Mouse (Mus musculus) hindbrain, embryonic 16.5 days (tissue): ENCODE results near the gene Lsamp. TPM values are rescaled to one million over a fixed set of nuclear protein-coding genes. Genes with fewer than 3 reads are reported as not detected.
A peak's percentile ranks its signal among the peaks of the same experiment; 100 is the strongest.
"Not testable (repeated sequence)": the region's sequence is repeated elsewhere in the genome, so short reads cannot be mapped to it uniquely, and the experiment has no call there.

Source experiments
- ATAC-seq: fragments of 200-750 bp; cut with Nextera tagmentation; 2 replicates; pipeline ENCODE4 v1.8.0; 2017; ENCODE audit warnings: moderate TSS enrichment, moderate library complexity
- H3K27ac ChIP-seq: fragments of 300-500 bp; sonication (generic); 2 replicates; pipeline ENCODE4 v1.5.1; 2014; ENCODE audit warnings: low read depth, mild to moderate bottlenecking, control low read depth, low read length, moderate library complexity
- H3K27me3 ChIP-seq: fragments of 300-500 bp; sonication (generic); replicated peaks from 2 replicates; pipeline ENCODE4 v1.6.1; 2014; ENCODE audit warnings: low read length; ENCODE audit not compliant: control insufficient read depth, insufficient read depth
- H3K36me3 ChIP-seq: fragments of 300-500 bp; sonication (generic); 2 replicates; pipeline ENCODE4 v1.6.1; 2014; ENCODE audit warnings: mild to moderate bottlenecking, low read length, moderate library complexity, mixed read lengths; ENCODE audit not compliant: control insufficient read depth, insufficient read depth
- H3K4me1 ChIP-seq: fragments of 300-500 bp; sonication (generic); 2 replicates; pipeline ENCODE4 v1.6.1; 2014; ENCODE audit warnings: low read depth, low read length; ENCODE audit not compliant: control insufficient read depth, insufficient read depth
- H3K4me2 ChIP-seq: fragments of 300-500 bp; sonication (generic); 2 replicates; pipeline ENCODE4 v1.6.1; 2014; ENCODE audit warnings: mild to moderate bottlenecking, low read length, control low read depth, moderate library complexity
- H3K4me3 ChIP-seq: fragments of 300-500 bp; sonication (generic); 2 replicates; pipeline ENCODE4 v1.5.1; 2014; ENCODE audit warnings: mild to moderate bottlenecking, low read length, control low read depth, moderate library complexity
- H3K9ac ChIP-seq: fragments of 300-500 bp; sonication (generic); 2 replicates; pipeline ENCODE4 v1.6.1; 2014; ENCODE audit warnings: low read depth, mild to moderate bottlenecking, control low read depth, low read length, moderate library complexity
- H3K9me3 ChIP-seq: fragments of 300-500 bp; sonication (generic); 2 replicates; pipeline ENCODE4 v1.6.1; 2014; ENCODE audit warnings: mild to moderate bottlenecking, low read length, moderate library complexity; ENCODE audit not compliant: control insufficient read depth
- WGBS: fragments of 180-500 bp; shearing (Covaris S2); extraction: QIAGEN DNeasy Blood & Tissue Kit; methylation state at CpG from one replicate; pipeline ENCODE4 v1.1.7; 2014; 5-methylcytosine and 5-hydroxymethylcytosine counted together
- polyA plus RNA-seq: library from polyadenylated mRNA; unstranded; fragments of >200 nt; fragmentation: Nextera tagmentation; extraction: Ambion mirVana; gene quantifications from 2 replicates; pipeline ENCODE4 v1.2.1, GENCODE M21; 2015

The Lsamp gene
- polyA plus RNA-seq, 1 experiment from 2014 or later = 107 TPM

DNA sequence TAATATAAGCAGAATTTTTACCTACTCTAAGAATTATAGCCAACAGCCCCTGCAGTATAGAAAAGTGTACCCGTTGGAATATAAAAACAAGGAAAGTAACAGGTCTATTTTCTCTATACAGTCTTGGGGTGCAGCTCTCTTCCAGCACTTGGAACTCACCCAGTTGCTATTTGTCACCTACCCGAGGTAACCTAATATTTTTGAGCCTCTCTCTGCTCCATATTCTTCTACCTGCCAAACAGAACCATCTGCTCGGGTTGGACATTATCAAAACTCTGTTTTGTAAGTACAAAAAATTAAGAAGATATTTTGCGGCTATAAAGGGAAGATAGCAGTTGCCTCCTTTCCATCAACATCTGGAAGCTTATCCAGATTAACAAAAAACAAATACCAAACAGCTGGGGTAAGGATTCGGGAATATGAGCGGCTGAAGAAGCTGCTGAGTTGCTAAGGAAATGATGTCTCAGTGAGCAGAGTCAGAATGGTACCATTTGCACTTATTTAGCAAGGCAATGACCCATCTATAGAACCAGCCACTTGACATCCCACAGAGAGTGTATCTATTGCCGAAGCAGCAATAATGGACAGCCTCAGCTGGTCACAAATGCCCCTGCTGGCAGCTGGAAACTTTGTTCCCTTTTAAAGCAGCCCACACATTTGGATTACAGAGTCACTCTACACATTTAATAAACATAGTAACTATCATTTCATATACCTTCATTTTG, 1957.6 kb downstream of the Lsamp start:
- H3K4me1 ChIP-seq = no peaks in the 10 kb centered on the region
- no peak for ATAC-seq
- H3K4me2 ChIP-seq = no peak overlapping the region

DNA sequence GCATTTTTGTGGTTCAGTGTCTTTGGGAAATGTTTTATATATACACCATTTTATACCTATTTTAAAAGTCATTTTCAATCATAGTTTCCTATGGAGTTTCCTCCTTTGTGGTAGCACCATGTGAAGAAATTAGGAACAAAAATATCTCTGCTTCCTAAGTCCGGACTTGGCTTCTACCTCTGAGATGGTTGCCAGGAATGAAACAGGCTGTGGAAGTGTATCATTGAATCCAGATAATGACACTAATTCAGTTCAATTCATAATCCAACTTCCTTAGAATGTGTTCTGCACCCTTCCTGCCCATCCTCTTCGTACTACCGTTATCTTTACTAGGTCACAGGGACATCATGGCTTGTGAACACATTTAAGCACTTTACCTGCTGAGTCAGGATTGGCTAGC, 1973.7 kb downstream of the Lsamp start:
- whole genome bisulfite sequencing = 91% methylated on average over 3 of the region's 3 CpGs
- H3K36me3 ChIP-seq = peaks cover 6% of the 10 kb centered on the region; the same call in 1 of the 2 replicates
- H3K4me1 ChIP-seq = no peaks in the 10 kb centered on the region
- H3K27me3 ChIP-seq = no peaks in the 10 kb centered on the region
- H3K9me3 ChIP-seq = peaks cover 6% of the 10 kb centered on the region
- H3K4me2 ChIP-seq = no peak overlapping the region
- H3K9ac ChIP-seq = no peak overlapping the region
- no peak overlapping the region for H3K27ac ChIP-seq
- H3K4me3 ChIP-seq = no peak overlapping the region
- no peak for ATAC-seq

More for the DNA sequence above, 1957.6 kb downstream of the Lsamp start:
- Histone ChIP-seq H3K36me3 (no peaks in the 10 kb centered on the region), H3K9me3 (no peaks in the 10 kb centered on the region), H3K27ac (no peak overlapping the region), H3K27me3 (no peaks in the 10 kb centered on the region), H3K4me3 (no peak overlapping the region), H3K9ac (no peak overlapping the region)
- WGBS = 74% methylated on average over 7 of the region's 7 CpGs

DNA sequence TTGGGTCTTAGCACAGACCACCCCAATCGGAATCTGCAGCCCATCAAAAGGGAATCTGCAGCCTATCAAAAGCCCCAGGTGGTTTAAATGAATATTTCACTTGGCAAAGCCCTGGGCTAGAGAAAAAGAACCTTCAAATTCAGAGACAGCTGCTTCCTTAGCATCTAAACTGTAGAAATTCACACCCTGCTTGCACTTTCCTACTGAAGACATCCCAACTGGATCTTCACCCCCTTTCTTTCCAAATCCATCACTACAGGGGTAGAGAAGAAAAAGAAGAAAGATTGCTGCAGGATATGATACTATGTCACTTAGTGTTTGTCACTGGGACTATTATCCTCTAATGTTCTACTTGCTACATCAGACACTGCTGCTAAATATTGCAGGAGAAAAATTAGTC, 1981.5 kb downstream of the Lsamp start:
- no peaks in the 10 kb centered on the region for H3K27me3 ChIP-seq
- no peaks in the 10 kb centered on the region for H3K4me1 ChIP-seq
- no peak overlapping the region for H3K4me3 ChIP-seq
- H3K9me3 ChIP-seq = no peaks in the 10 kb centered on the region
- WGBS = 75% methylated on average over 1 of the region's 1 CpGs
- no peak overlapping the region for H3K27ac ChIP-seq
- no peak overlapping the region for H3K4me2 ChIP-seq
- no peak for ATAC-seq
- H3K36me3 ChIP-seq = no peaks in the 10 kb centered on the region
- H3K9ac ChIP-seq = no peak overlapping the region

DNA sequence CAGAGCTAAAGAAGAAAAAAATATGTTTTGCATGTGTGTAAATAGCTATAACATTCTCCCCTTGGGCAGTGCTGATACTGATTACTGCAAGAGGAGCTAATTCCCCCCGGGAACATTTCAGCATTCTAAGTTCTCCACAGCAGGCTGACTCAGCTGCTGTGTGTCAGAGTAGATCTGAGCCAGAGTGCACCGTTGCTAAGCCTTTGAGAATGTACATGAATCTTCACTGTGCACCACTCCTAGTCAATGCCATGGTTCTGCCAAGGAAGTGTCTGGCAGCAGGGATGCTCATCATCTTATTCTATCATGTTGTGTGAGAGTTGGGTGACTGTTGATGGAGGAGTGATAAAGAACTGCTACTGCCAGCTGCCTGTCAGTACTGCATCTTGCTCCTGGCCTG, 1985.1 kb downstream of the Lsamp start:
- Histone ChIP-seq H3K27ac (no peak overlapping the region), H3K9me3 (no peaks in the 10 kb centered on the region), H3K36me3 (no peaks in the 10 kb centered on the region), H3K9ac (no peak overlapping the region), H3K4me2 (no peak overlapping the region), H3K27me3 (no peaks in the 10 kb centered on the region), H3K4me1 (no peaks in the 10 kb centered on the region), H3K4me3 (no peak overlapping the region)
- WGBS = 70% methylated on average over 2 of the region's 2 CpGs
- no peak for ATAC-seq

DNA sequence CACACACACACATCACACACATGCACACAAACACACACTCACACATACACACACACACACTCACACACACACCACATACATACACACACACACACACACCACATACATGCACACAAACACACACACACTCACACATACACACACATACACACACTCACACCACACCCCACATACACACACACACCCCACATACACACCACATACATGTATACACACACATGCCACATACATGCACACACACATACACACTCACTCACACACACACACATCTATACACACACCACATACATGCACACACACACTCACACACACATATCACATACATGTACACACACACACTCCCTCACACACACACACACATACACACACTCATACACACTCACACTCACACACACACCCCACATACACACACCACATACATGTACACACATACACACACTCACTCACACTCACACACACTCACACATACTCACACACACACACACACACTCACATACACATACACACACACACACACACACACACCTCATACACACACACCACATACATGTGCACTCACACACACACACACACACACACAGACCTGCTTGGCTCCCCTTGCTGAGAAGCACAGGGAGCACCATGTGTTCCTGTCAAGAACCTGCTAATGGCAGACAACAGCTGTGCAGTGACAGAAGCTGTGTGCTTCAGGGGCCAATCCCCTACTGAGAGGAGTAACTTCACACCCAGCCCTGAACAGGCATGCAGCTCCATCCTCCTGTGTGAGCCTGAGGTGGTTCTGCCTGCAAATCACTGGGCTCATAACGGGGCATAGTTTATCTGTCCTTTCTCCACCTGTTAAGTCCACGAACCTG, 1990.9 kb downstream of the Lsamp start:
- Histone ChIP-seq H3K4me1 (peaks cover 5% of the 10 kb centered on the region), H3K27ac (no peak overlapping the region), H3K36me3 (no peaks in the 10 kb centered on the region), H3K4me2 (no peak overlapping the region), H3K9ac (no peak overlapping the region), H3K4me3 (no peak overlapping the region), H3K9me3 (no peaks in the 10 kb centered on the region), H3K27me3 (no peaks in the 10 kb centered on the region)
- ATAC-seq = peak; percentile 69
- WGBS = 64% methylated on average over 2 of the region's 2 CpGs

DNA sequence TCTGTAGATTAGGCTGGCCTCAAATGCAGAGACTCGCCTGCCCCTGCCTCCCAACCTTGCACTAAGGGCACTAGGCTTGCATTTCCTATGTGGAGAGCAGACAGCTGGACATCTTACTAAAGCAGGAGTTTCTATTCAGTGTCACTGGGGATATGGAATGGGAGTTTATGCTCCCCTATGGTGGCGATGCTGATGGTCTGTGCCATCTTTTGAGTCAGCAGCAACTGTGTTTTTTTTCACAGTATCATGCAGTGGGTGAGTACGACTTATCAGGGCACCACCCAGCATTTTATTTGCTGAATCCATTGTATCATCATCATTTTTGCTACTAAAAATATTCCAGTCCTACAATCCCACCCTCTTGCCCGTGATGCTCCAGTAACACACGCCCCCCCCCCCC, 1992.7 kb downstream of the Lsamp start:
- Histone ChIP-seq H3K4me1 (peaks cover 5% of the 10 kb centered on the region), H3K27me3 (no peaks in the 10 kb centered on the region), H3K36me3 (no peaks in the 10 kb centered on the region), H3K4me2 (no peak overlapping the region), H3K4me3 (no peak overlapping the region), H3K27ac (no peak overlapping the region), H3K9ac (no peak overlapping the region), H3K9me3 (no peaks in the 10 kb centered on the region)
- no peak for ATAC-seq
- WGBS = 78% methylated on average over 5 of the region's 5 CpGs

DNA sequence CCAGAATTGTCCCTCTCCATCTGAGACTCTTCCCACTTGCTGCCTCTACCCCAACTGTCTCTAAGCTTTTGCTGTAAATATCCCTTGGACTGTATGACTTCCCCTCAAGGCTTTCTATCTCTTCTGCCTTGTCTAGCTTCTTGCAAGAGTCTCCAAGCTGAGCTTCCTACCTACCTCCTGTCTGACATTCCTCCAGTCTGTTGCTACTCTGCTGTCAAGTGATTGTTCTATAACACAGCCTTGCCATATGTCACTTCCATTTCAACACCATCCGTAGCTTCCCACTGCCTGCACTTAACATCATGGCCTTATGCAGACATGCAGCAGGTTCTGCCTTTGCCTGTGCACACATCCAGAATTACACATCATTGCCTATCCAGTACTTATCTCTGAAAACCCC, 2012.8 kb downstream of the Lsamp start:
- H3K27me3 ChIP-seq = no peaks in the 10 kb centered on the region
- H3K9me3 ChIP-seq = no peaks in the 10 kb centered on the region
- no peak overlapping the region for H3K4me3 ChIP-seq
- ATAC-seq = no peak
- H3K9ac ChIP-seq = no peak overlapping the region
- H3K4me2 ChIP-seq = no peak overlapping the region
- 57% methylated on average over 1 of the region's 1 CpGs for WGBS
- H3K4me1 ChIP-seq = no peaks in the 10 kb centered on the region
- no peak overlapping the region for H3K27ac ChIP-seq
- no peaks in the 10 kb centered on the region for H3K36me3 ChIP-seq

DNA sequence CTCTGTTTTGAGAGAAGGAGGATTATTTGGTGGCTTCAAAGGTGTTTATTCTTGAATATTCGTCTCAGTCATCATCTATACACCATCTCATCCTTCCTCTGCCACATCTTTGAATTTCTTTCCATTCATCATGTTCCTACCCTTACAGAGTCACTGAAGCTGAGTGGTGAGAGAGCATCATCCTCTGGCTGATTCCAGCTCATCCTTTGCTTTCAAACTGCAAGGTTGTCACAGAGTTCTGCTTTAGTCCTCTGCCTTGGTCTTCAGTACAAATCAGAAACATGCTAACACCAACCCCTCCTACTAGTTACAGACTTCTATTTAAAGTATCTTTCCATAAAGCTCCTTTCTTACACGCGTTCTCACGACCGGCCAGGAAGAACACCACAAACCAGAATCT, 2018.8 kb downstream of the Lsamp start:
- WGBS = 92% methylated on average over 5 of the region's 5 CpGs
- no peak for ATAC-seq
- H3K4me1 ChIP-seq = no peaks in the 10 kb centered on the region
- no peak overlapping the region for H3K27ac ChIP-seq
- H3K4me3 ChIP-seq = no peak overlapping the region
- H3K27me3 ChIP-seq = no peaks in the 10 kb centered on the region
- no peaks in the 10 kb centered on the region for H3K9me3 ChIP-seq
- no peak overlapping the region for H3K4me2 ChIP-seq
- H3K9ac ChIP-seq = no peak overlapping the region
- H3K36me3 ChIP-seq = no peaks in the 10 kb centered on the region

DNA sequence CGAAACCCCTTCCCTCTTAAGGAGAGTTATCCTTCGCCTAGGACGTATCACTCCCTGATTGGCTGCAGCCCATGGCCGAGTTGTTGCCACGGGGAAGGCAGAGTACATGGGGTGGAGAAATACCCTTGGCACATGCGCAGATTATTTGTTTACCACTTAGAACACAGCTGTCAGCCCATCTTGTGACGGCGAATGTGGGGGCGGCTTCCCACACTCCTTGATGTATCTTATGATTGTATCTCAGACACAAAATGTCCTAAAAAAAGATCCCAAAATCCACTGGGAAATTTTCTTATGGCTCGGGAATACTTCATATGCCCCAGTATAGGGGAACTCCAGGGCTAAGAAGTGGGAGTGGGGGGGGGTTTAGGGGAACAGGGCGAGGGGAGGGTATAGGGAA, 2019.3 kb downstream of the Lsamp start:
- H3K4me1 ChIP-seq, H3K4me3 ChIP-seq, H3K9ac ChIP-seq, H3K4me2 ChIP-seq, H3K27me3 ChIP-seq, H3K27ac ChIP-seq, ATAC-seq, H3K36me3 ChIP-seq, H3K9me3 ChIP-seq: not testable (repeated sequence)
- 91% methylated on average over 8 of the region's 11 CpGs for WGBS
